Mouse (Mus musculus): Measurements from ENCODE around the gene Dach1.

- TF ChIP-seq CTCF (IDR thresholded peaks at IDR 0.05; ENCODE audit: extremely low read depth, insufficient read depth, low read length) (no peak), POLR2A (IDR thresholded peaks at IDR 0.05; ENCODE audit: extremely low read depth, insufficient read depth, low read length) (no peak)
Measured at GRCm38 (mm10) chr14:98167186-98168038, 2.2 kb downstream of the Dach1 start.
